Mouse (Mus musculus) heart, embryonic 15.5 days (tissue): ENCODE data around the gene Cdkn2aipnl. TPM values are rescaled to one million over a fixed set of nuclear protein-coding genes. Genes with fewer than 3 reads are reported as not detected.

Experiments
- ATAC-seq: fragments of 200-750 bp; cut with Nextera tagmentation; replicated peaks from 2 replicates; pipeline ENCODE4 v1.8.0; 2017; ENCODE audit warnings: low read depth, moderate TSS enrichment; ENCODE audit not compliant: insufficient number of reproducible peaks, insufficient read depth, low FRiP score
- H3K27ac ChIP-seq: fragments of 300-500 bp; sonication (generic); 2 replicates; pipeline ENCODE4 v1.5.1; 2015; ENCODE audit warnings: mild to moderate bottlenecking, inconsistent platforms
- H3K27me3 ChIP-seq: fragments of 300-500 bp; sonication (generic); 2 replicates; pipeline ENCODE4 v1.6.1; 2015; ENCODE audit warnings: inconsistent platforms
- H3K36me3 ChIP-seq: fragments of 300-500 bp; sonication (generic); 2 replicates; pipeline ENCODE4 v1.6.1; 2015; ENCODE audit warnings: mild to moderate bottlenecking, inconsistent platforms
- H3K4me1 ChIP-seq: fragments of 300-500 bp; sonication (generic); replicated peaks from 2 replicates; pipeline ENCODE4 v1.6.1; 2015; ENCODE audit warnings: inconsistent platforms
- H3K4me2 ChIP-seq: fragments of 300-500 bp; sonication (generic); 2 replicates; pipeline ENCODE4 v1.6.1; 2015; ENCODE audit warnings: inconsistent platforms, mild to moderate bottlenecking, moderate library complexity
- H3K4me3 ChIP-seq: fragments of 300-500 bp; sonication (generic); 2 replicates; pipeline ENCODE4 v1.5.1; 2015; ENCODE audit warnings: mild to moderate bottlenecking, inconsistent platforms
- H3K9ac ChIP-seq: fragments of 300-500 bp; sonication (generic); 2 replicates; pipeline ENCODE4 v1.6.1; 2015; ENCODE audit warnings: mild to moderate bottlenecking, inconsistent platforms
- H3K9me3 ChIP-seq: fragments of 300-500 bp; sonication (generic); replicated peaks from 2 replicates; pipeline ENCODE4 v1.6.1; 2016; ENCODE audit warnings: inconsistent platforms
- WGBS: fragments of 180-500 bp; shearing (Covaris S2); methylation state at CpG from one replicate; pipeline ENCODE4 v1.1.7; 2015; ENCODE audit warnings: mixed read lengths; 5-methylcytosine and 5-hydroxymethylcytosine counted together
- polyA plus RNA-seq: library from polyadenylated mRNA; unstranded; fragments of >200 nt; fragmentation: Nextera tagmentation; extraction: Ambion mirVana; gene quantifications from 2 replicates; pipeline ENCODE4 v1.2.1, GENCODE M21; 2015

Gene Cdkn2aipnl
- 60.6 and 69.0 TPM in 2 replicates for polyA plus RNA-seq

- Histone ChIP-seq H3K27me3 (no peaks in the 10 kb centered on the region), H3K4me3 (peak within 1 kb of the TSS; percentile 61), H3K9ac (peak within 1 kb of the TSS; percentile 58), H3K4me1 (peaks cover 10% of the 10 kb centered on the region), H3K4me2 (peak within 1 kb of the TSS; percentile 81), H3K9me3 (no peaks in the 10 kb centered on the region), H3K36me3 (peaks cover 31% of the 10 kb centered on the region), H3K27ac (peak within 1 kb of the TSS; percentile 24; the same call in 1 of the 2 replicates)
- peak; percentile 92 for ATAC-seq
- WGBS = 1% methylated on average over 63 of the region's 63 CpGs
Measured at GRCm38 (mm10) chr11:51967443-51968401, at the start of gene Cdkn2aipnl. Gene Cdkn2aipnl (plus strand): TSS chr11:51967661.

- no peaks in the 10 kb centered on the region for H3K9me3 ChIP-seq
- ATAC-seq = no peak
- 62% methylated on average over 2 of the region's 2 CpGs for WGBS
- H3K27ac ChIP-seq = no peak overlapping the region
- H3K4me1 ChIP-seq = peaks cover 20% of the 10 kb centered on the region
- H3K9ac ChIP-seq = no peak overlapping the region
- H3K36me3 ChIP-seq = no peaks in the 10 kb centered on the region
- H3K27me3 ChIP-seq = no peaks in the 10 kb centered on the region
- no peak overlapping the region for H3K4me3 ChIP-seq
- no peak overlapping the region for H3K4me2 ChIP-seq
Measured at GRCm38 (mm10) chr11:51917951-51918350, 49.5 kb upstream of the Cdkn2aipnl start.

GRCm38 (mm10) chr11:51918576-51918975, 48.9 kb upstream of the Cdkn2aipnl start:
- 90% methylated on average over 2 of the region's 2 CpGs for WGBS
- Histone ChIP-seq H3K36me3 (no peaks in the 10 kb centered on the region), H3K27ac (no peak overlapping the region), H3K4me1 (peaks cover 20% of the 10 kb centered on the region), H3K9me3 (no peaks in the 10 kb centered on the region), H3K4me3 (no peak overlapping the region), H3K27me3 (no peaks in the 10 kb centered on the region), H3K9ac (no peak overlapping the region), H3K4me2 (no peak overlapping the region)
- ATAC-seq = no peak

- no peak overlapping the region for H3K27ac ChIP-seq
- H3K4me1 ChIP-seq = peaks cover 6% of the 10 kb centered on the region
- ATAC-seq = no peak
- no peak overlapping the region for H3K9ac ChIP-seq
- no peaks in the 10 kb centered on the region for H3K9me3 ChIP-seq
- H3K27me3 ChIP-seq = no peaks in the 10 kb centered on the region
- no peak overlapping the region for H3K4me3 ChIP-seq
- 70% methylated on average over 8 of the region's 8 CpGs for WGBS
- no peaks in the 10 kb centered on the region for H3K36me3 ChIP-seq
- no peak overlapping the region for H3K4me2 ChIP-seq
Measured at GRCm38 (mm10) chr11:51921355-51922125, 45.9 kb upstream of the Cdkn2aipnl start.

- Histone ChIP-seq H3K9ac (no peak overlapping the region), H3K36me3 (no peaks in the 10 kb centered on the region), H3K9me3 (no peaks in the 10 kb centered on the region), H3K4me1 (no peaks in the 10 kb centered on the region), H3K4me3 (no peak overlapping the region), H3K4me2 (no peak overlapping the region), H3K27me3 (no peaks in the 10 kb centered on the region), H3K27ac (no peak overlapping the region)
- WGBS = 68% methylated on average over 3 of the region's 3 CpGs
- ATAC-seq = no peak
Measured at GRCm38 (mm10) chr11:51922421-51922841, 45.0 kb upstream of the Cdkn2aipnl start.

GRCm38 (mm10) chr11:51925595-51925994, 41.9 kb upstream of the Cdkn2aipnl start:
- H3K9me3 ChIP-seq = no peaks in the 10 kb centered on the region
- H3K36me3 ChIP-seq = no peaks in the 10 kb centered on the region
- H3K27me3 ChIP-seq = no peaks in the 10 kb centered on the region
- H3K4me2 ChIP-seq = no peak overlapping the region
- H3K4me1 ChIP-seq = no peaks in the 10 kb centered on the region
- no peak overlapping the region for H3K9ac ChIP-seq
- WGBS = 53% methylated on average over 6 of the region's 6 CpGs
- no peak overlapping the region for H3K27ac ChIP-seq
- no peak for ATAC-seq
- no peak overlapping the region for H3K4me3 ChIP-seq

- Histone ChIP-seq H3K4me1 (no peaks in the 10 kb centered on the region), H3K36me3 (no peaks in the 10 kb centered on the region), H3K9me3 (no peaks in the 10 kb centered on the region), H3K9ac (no peak overlapping the region), H3K4me2 (no peak overlapping the region), H3K27ac (no peak overlapping the region), H3K4me3 (no peak overlapping the region), H3K27me3 (no peaks in the 10 kb centered on the region)
- WGBS = 62% methylated on average over 1 of the region's 1 CpGs
- ATAC-seq = no peak
Measured at GRCm38 (mm10) chr11:51926385-51926784, 41.1 kb upstream of the Cdkn2aipnl start.

- Histone ChIP-seq H3K9me3 (no peaks in the 10 kb centered on the region), H3K4me3 (no peak overlapping the region), H3K9ac (no peak overlapping the region), H3K27me3 (no peaks in the 10 kb centered on the region), H3K4me1 (no peaks in the 10 kb centered on the region), H3K27ac (no peak overlapping the region), H3K4me2 (no peak overlapping the region), H3K36me3 (no peaks in the 10 kb centered on the region)
- ATAC-seq = no peak
- 64% methylated on average over 2 of the region's 2 CpGs for whole genome bisulfite sequencing
Measured at GRCm38 (mm10) chr11:51927106-51927505, 40.4 kb upstream of the Cdkn2aipnl start.

- ATAC-seq = no peak
- Histone ChIP-seq H3K36me3 (no peaks in the 10 kb centered on the region), H3K27ac (no peak overlapping the region), H3K27me3 (no peaks in the 10 kb centered on the region), H3K9me3 (no peaks in the 10 kb centered on the region), H3K4me2 (no peak overlapping the region), H3K4me3 (no peak overlapping the region), H3K4me1 (no peaks in the 10 kb centered on the region), H3K9ac (no peak overlapping the region)
- WGBS = 75% methylated on average over 1 of the region's 1 CpGs
Measured at GRCm38 (mm10) chr11:51931138-51931537, 36.3 kb upstream of the Cdkn2aipnl start.

- Histone ChIP-seq H3K9ac (no peak overlapping the region), H3K4me1 (no peaks in the 10 kb centered on the region), H3K9me3 (no peaks in the 10 kb centered on the region), H3K36me3 (no peaks in the 10 kb centered on the region), H3K4me3 (no peak overlapping the region), H3K27ac (no peak overlapping the region), H3K27me3 (no peaks in the 10 kb centered on the region), H3K4me2 (no peak overlapping the region)
- 74% methylated on average over 9 of the region's 9 CpGs for WGBS
- ATAC-seq = no peak
Measured at GRCm38 (mm10) chr11:51931790-51932189, 35.7 kb upstream of the Cdkn2aipnl start.

GRCm38 (mm10) chr11:51934230-51934629, 33.2 kb upstream of the Cdkn2aipnl start:
- 89% methylated on average over 3 of the region's 3 CpGs for WGBS
- no peaks in the 10 kb centered on the region for H3K36me3 ChIP-seq
- no peak for ATAC-seq
- no peak overlapping the region for H3K4me3 ChIP-seq
- H3K4me2 ChIP-seq = no peak overlapping the region
- no peaks in the 10 kb centered on the region for H3K27me3 ChIP-seq
- H3K4me1 ChIP-seq = no peaks in the 10 kb centered on the region; the same call in 1 of the 2 replicates
- H3K27ac ChIP-seq = no peak overlapping the region
- no peaks in the 10 kb centered on the region for H3K9me3 ChIP-seq
- no peak overlapping the region for H3K9ac ChIP-seq
